12 mouse cellular contexts compared by ENCODE assay signal in genomic region chr5:114550431-114550830, GRCm38 (mm10). TPM values are rescaled to one million over a fixed set of nuclear protein-coding genes. Genes with fewer than 3 reads are reported as not detected.
DNase-seq lines count a peak whose midpoint lies in the region; ATAC-seq and TF ChIP-seq lines count a peak whose summit lies in the region.
"Had no signal": no experiment of that assay in that cellular context is flagged by ENCODE, and none has a peak within 500 bp of the region (broad histone marks: within the 10 kb centered on the region; RNA-seq: fewer than 3 reads in every experiment).

No protein-coding gene starts in this region.

- H3K27ac ChIP-seq in forebrain, embryonic 11.5 days (ENCODE audit: low read depth, low read length): 0 out of 2 replicates have a peak overlapping the region, but pooled peaks have one; percentile 15
- H3K27ac ChIP-seq in forebrain, postnatal 0 days (ENCODE audit: low read depth, low read length): no peak overlapping the region
- peak overlapping the region; percentile 80 for H3K27ac ChIP-seq in midbrain, embryonic 10.5 days (replicated peaks)
- no peak overlapping the region for H3K27ac ChIP-seq in midbrain, postnatal 0 days (ENCODE audit: low read depth, low read length)
- no peak overlapping the region for H3K27ac ChIP-seq in intestine, postnatal 0 days (ENCODE audit: low read depth, low read length)
- H3K27ac ChIP-seq in neural tube, embryonic 15.5 days (replicated peaks): 0 out of 2 replicates have a peak overlapping the region, but pooled peaks have one; percentile 41

- peaks cover 6% of the 10 kb centered on the region for H3K9me3 ChIP-seq in forebrain, embryonic 11.5 days (ENCODE audit: control insufficient read depth, low read length)
- H3K9me3 ChIP-seq in forebrain, postnatal 0 days (ENCODE audit: low read length): no peaks in the 10 kb centered on the region
- H3K9me3 ChIP-seq in midbrain, embryonic 10.5 days (replicated peaks): peaks cover 12% of the 10 kb centered on the region
- H3K9me3 ChIP-seq in midbrain, postnatal 0 days (ENCODE audit: low read length): no peaks in the 10 kb centered on the region
- no peaks in the 10 kb centered on the region for H3K9me3 ChIP-seq in intestine, postnatal 0 days (ENCODE audit: control insufficient read depth)
- no peaks in the 10 kb centered on the region; the same call in 1 of the 2 replicates for H3K9me3 ChIP-seq in neural tube, embryonic 15.5 days (replicated peaks)

- no peak for ATAC-seq in forebrain, embryonic 11.5 days (replicated peaks; ENCODE audit: low FRiP score)
- ATAC-seq in forebrain, postnatal 0 days: no peak
- ATAC-seq in midbrain, postnatal 0 days (ENCODE audit: low FRiP score): no peak
- peak; percentile 37; the same call in 1 of the 2 replicates for ATAC-seq in intestine, postnatal 0 days
- ATAC-seq in neural tube, embryonic 15.5 days (ENCODE audit: low FRiP score): no peak
- ATAC-seq in inflammation-experienced regulatory T-cells, adult 6 months: no peak
- no peak for ATAC-seq in erythroid progenitor cell, adult 5-6 weeks (replicated peaks; ENCODE audit: low FRiP score, poor library complexity, severe bottlenecking)

- no peak for TF ChIP-seq CTCF in forebrain, postnatal 0 days (IDR thresholded peaks at IDR 0.05; ENCODE audit: low read depth)
- no peak for TF ChIP-seq CTCF in midbrain, postnatal 0 days (IDR thresholded peaks at IDR 0.05)
- TF ChIP-seq CTCF in intestine, postnatal 0 days (IDR thresholded peaks at IDR 0.05; ENCODE audit: low read depth): no peak

- H3K36me3 ChIP-seq in forebrain, embryonic 11.5 days (ENCODE audit: control insufficient read depth, insufficient read depth, low read length): no peaks in the 10 kb centered on the region
- H3K36me3 ChIP-seq in forebrain, postnatal 0 days (ENCODE audit: insufficient read depth): no peaks in the 10 kb centered on the region
- no peaks in the 10 kb centered on the region for H3K36me3 ChIP-seq in midbrain, embryonic 10.5 days
- no peaks in the 10 kb centered on the region for H3K36me3 ChIP-seq in midbrain, postnatal 0 days (ENCODE audit: insufficient read depth, low read length)
- H3K36me3 ChIP-seq in intestine, postnatal 0 days (ENCODE audit: control insufficient read depth, insufficient read depth): no peaks in the 10 kb centered on the region
- H3K36me3 ChIP-seq in neural tube, embryonic 15.5 days: no peaks in the 10 kb centered on the region

- 36% methylated on average over 7 of the region's 7 CpGs for WGBS in forebrain, embryonic 11.5 days
- WGBS in forebrain, postnatal 0 days: 35% methylated on average over 7 of the region's 7 CpGs
- WGBS in midbrain, embryonic 10.5 days: 46% methylated on average over 7 of the region's 7 CpGs
- WGBS in midbrain, postnatal 0 days: 32% methylated on average over 7 of the region's 7 CpGs
- WGBS in intestine, postnatal 0 days: 36% methylated on average over 7 of the region's 7 CpGs
- WGBS in neural tube, embryonic 15.5 days: 33% methylated on average over 7 of the region's 7 CpGs

- H3K4me1 ChIP-seq in forebrain, embryonic 11.5 days (replicated peaks; ENCODE audit: control insufficient read depth, insufficient read depth, low read length): peaks cover 8% of the 10 kb centered on the region; the same call in 1 of the 2 replicates
- no peaks in the 10 kb centered on the region for H3K4me1 ChIP-seq in forebrain, postnatal 0 days (ENCODE audit: insufficient read depth)
- H3K4me1 ChIP-seq in midbrain, embryonic 10.5 days: peaks cover 46% of the 10 kb centered on the region
- peaks cover 2% of the 10 kb centered on the region; the same call in 1 of the 2 replicates for H3K4me1 ChIP-seq in midbrain, postnatal 0 days (ENCODE audit: insufficient read depth, low read length)
- 0 out of 2 replicates have a peak, but pooled peaks cover 4% of the 10 kb centered on the region for H3K4me1 ChIP-seq in intestine, postnatal 0 days (replicated peaks; ENCODE audit: control insufficient read depth, insufficient read depth, low read length)
- peaks cover 24% of the 10 kb centered on the region for H3K4me1 ChIP-seq in neural tube, embryonic 15.5 days

- no peaks in the 10 kb centered on the region for H3K27me3 ChIP-seq in forebrain, embryonic 11.5 days (ENCODE audit: control insufficient read depth, insufficient read depth, low read length)
- H3K27me3 ChIP-seq in forebrain, postnatal 0 days (ENCODE audit: insufficient read depth, low read length): no peaks in the 10 kb centered on the region
- H3K27me3 ChIP-seq in midbrain, embryonic 10.5 days (ENCODE audit: low read depth, poor library complexity, severe bottlenecking): no peaks in the 10 kb centered on the region
- no peaks in the 10 kb centered on the region for H3K27me3 ChIP-seq in midbrain, postnatal 0 days (ENCODE audit: insufficient read depth, low read length)
- no peaks in the 10 kb centered on the region for H3K27me3 ChIP-seq in intestine, postnatal 0 days (replicated peaks; ENCODE audit: control insufficient read depth, insufficient read depth, low read length)
- no peaks in the 10 kb centered on the region for H3K27me3 ChIP-seq in neural tube, embryonic 15.5 days (replicated peaks)

- no peak for DNase-seq in forebrain, embryonic 11.5 days (ENCODE audit: low spot score)
- DNase-seq in forebrain, postnatal 0 days: no peak
- DNase-seq in midbrain, embryonic 10.5 days (ENCODE audit: low spot score): no peak
- DNase-seq in midbrain, postnatal 0 days (ENCODE audit: low spot score): no peak
- DNase-seq: B cell, adult 2 months; heart, postnatal 36 days; lung, adult 2 months had no signal

- H3K4me2 ChIP-seq in forebrain, embryonic 11.5 days (ENCODE audit: low read depth, low read length, severe bottlenecking): no peak overlapping the region
- H3K4me2 ChIP-seq in forebrain, postnatal 0 days (ENCODE audit: low read depth): no peak overlapping the region
- no peak overlapping the region for H3K4me2 ChIP-seq in midbrain, postnatal 0 days (ENCODE audit: low read depth, low read length, poor library complexity, severe bottlenecking)
- H3K4me2 ChIP-seq in intestine, postnatal 0 days (replicated peaks; ENCODE audit: low read depth): no peak overlapping the region
- H3K4me2 ChIP-seq in neural tube, embryonic 15.5 days: no peak overlapping the region

- H3K9ac ChIP-seq in forebrain, embryonic 11.5 days (ENCODE audit: low read length): no peak overlapping the region
- no peak overlapping the region for H3K9ac ChIP-seq in forebrain, postnatal 0 days
- no peak overlapping the region for H3K9ac ChIP-seq in midbrain, postnatal 0 days (replicated peaks; ENCODE audit: low read length, poor library complexity, severe bottlenecking)
- H3K9ac ChIP-seq in intestine, postnatal 0 days (ENCODE audit: low read depth, low read length): no peak overlapping the region
- no peak overlapping the region for H3K9ac ChIP-seq in neural tube, embryonic 15.5 days (replicated peaks)

- H3K4me3 ChIP-seq in forebrain, embryonic 11.5 days (ENCODE audit: low read depth, low read length): no peak overlapping the region
- H3K4me3 ChIP-seq in forebrain, postnatal 0 days (ENCODE audit: low read depth, low read length): no peak overlapping the region
- no peak overlapping the region for H3K4me3 ChIP-seq in midbrain, embryonic 10.5 days
- no peak overlapping the region for H3K4me3 ChIP-seq in midbrain, postnatal 0 days (ENCODE audit: low read depth, low read length)
- no peak overlapping the region for H3K4me3 ChIP-seq in intestine, postnatal 0 days (ENCODE audit: low read depth, low read length)
- no peak overlapping the region for H3K4me3 ChIP-seq in neural tube, embryonic 15.5 days (replicated peaks)

RNA-seq across cellular contexts. Expression of gene Fam222a, which starts 17.4 kb away (rescaled TPM):
- 8.7 and 9.4 TPM in 2 replicates for polyA plus RNA-seq in forebrain, embryonic 11.5 days (2014; fragmentation: Nextera tagmentation; extraction: Ambion mirVana)
- 6.2 and 8.2 TPM in 2 replicates for total RNA-seq in forebrain, postnatal 0 days (2014; rRNA removed)
- 2.9 and 3.4 TPM in 2 replicates for polyA plus RNA-seq in forebrain, postnatal 0 days (2015; fragmentation: Nextera tagmentation; extraction: Ambion mirVana)
- 4.0 and 5.1 TPM in 2 replicates for polyA plus RNA-seq in midbrain, embryonic 10.5 days (2016; fragmentation: Nextera tagmentation; extraction: Ambion mirVana)
- total RNA-seq in midbrain, postnatal 0 days (2014; rRNA removed): 5.6 and 10.4 TPM in 2 replicates
- 3.5 and 4.2 TPM in 2 replicates for polyA plus RNA-seq in midbrain, postnatal 0 days (2015; fragmentation: Nextera tagmentation; extraction: Ambion mirVana)
- 2.3 and 3.2 TPM in 2 replicates for polyA plus RNA-seq in intestine, postnatal 0 days (2015; fragmentation: Nextera tagmentation; extraction: Ambion mirVana)
- polyA plus RNA-seq in neural tube, embryonic 15.5 days (2015; fragmentation: Nextera tagmentation; extraction: Ambion mirVana): 4.7 and 5.3 TPM in 2 replicates
- polyA plus RNA-seq in inflammation-experienced regulatory T-cells, adult 6 months (2017; shearing (Covaris generic)): not detected
- total RNA-seq in erythroid progenitor cell, adult 5-6 weeks (2015; ENCODE audit: low replicate concordance): 2.9 TPM in 1 of 2 replicates, not detected in the other
- total RNA-seq in erythroid progenitor cell, adult 5-6 weeks (2017; ENCODE audit: low replicate concordance): 0.39 TPM in 1 of 2 replicates, not detected in the other
- total RNA-seq: monocyte, adult 5-6 weeks had no signal

Comparison
In these comparisons a context has a peak if more than half of its experiments do, and no peak if none do; other contexts are left out.
1. H3K27ac ChIP-seq: peak in forebrain, embryonic 11.5 days (single experiment), midbrain, embryonic 10.5 days (single experiment) and neural tube, embryonic 15.5 days (single experiment); none in forebrain, postnatal 0 days (single experiment), midbrain, postnatal 0 days (single experiment) and intestine, postnatal 0 days (single experiment).